Mouse (Mus musculus) kidney, adult 2 months (tissue): ENCODE measurements around the gene Rbm24.

Experiments used
- CTCF ChIP-seq: fragments of 200-500 bp; conservative IDR thresholded peaks from 2 replicates; pipeline ENCODE4 v1.5.1; 2011; ENCODE audit warnings: low read depth, mild to moderate bottlenecking, control low read depth, low read length, moderate library complexity, mixed read lengths; ENCODE audit not compliant: insufficient read depth, insufficient read length
- POLR2A ChIP-seq: fragments of 200-500 bp; IDR thresholded peaks from one replicate; pipeline ENCODE4 v1.6.1; 2011; ENCODE audit warnings: low read depth, low read length, control low read depth

DNA sequence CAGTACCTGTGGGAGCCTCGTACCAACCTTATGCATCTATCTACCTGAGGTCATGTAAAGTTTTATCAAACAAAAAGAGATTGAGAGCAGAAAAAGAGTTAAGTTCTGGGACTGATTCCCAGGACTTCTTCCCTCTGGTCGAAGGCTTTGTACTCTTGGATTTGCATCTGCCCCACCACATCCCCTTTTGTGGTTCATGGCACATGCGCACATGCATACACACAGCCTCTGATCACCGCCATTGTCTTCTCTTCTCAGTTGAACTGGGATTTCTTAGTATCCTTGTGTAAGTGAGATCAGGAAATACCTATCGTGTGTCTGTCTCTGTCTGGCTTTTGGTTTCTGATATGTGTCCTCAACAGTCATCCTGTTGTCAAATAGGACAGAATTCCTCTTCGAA, 20.7 kb downstream of the Rbm24 start:
- TF ChIP-seq CTCF (no peak), POLR2A (no peak)
